Mouse (Mus musculus) lung, postnatal 0 days (tissue): ENCODE results near the gene Vps35l.

ENCODE experiments used
- CTCF ChIP-seq: IDR thresholded peaks from 2 replicates; pipeline ENCODE4 v1.5.1; 2016; ENCODE audit warnings: antibody characterized with exemption, mild to moderate bottlenecking
- EP300 ChIP-seq: IDR thresholded peaks from 2 replicates; pipeline ENCODE4 v1.6.1; 2016; ENCODE audit warnings: antibody characterized with exemption, mild to moderate bottlenecking, control low read depth

- no peak for TF ChIP-seq CTCF
- no peak for TF ChIP-seq EP300
These were observed 33.0 kb downstream of the Vps35l start for GRCm38 (mm10) chr7:118773027-118773426.
